Mouse (Mus musculus) myocyte (in vitro differentiated cells): ENCODE data around the gene Pvr. TPM values are rescaled to one million over a fixed set of nuclear protein-coding genes. Genes with fewer than 3 reads are reported as not detected.

Source experiments
- H3K27me3 ChIP-seq: one replicate; pipeline ENCODE4 v1.6.1; 2011; ENCODE audit not compliant: control insufficient read depth, insufficient read depth, insufficient read length
- H3K36me3 ChIP-seq: one replicate; pipeline ENCODE4 v1.6.1; 2011; ENCODE audit not compliant: control insufficient read depth, insufficient read depth
- H3K4me2 ChIP-seq: one replicate; pipeline ENCODE4 v1.6.1; 2011; ENCODE audit warnings: low read depth, control low read depth
- H3K4me3 ChIP-seq: one replicate; pipeline ENCODE4 v1.5.1; 2011; ENCODE audit warnings: mild to moderate bottlenecking, control low read depth, moderate library complexity
- H3K79me2 ChIP-seq: one replicate; pipeline ENCODE4 v1.6.1; 2011; ENCODE audit not compliant: control insufficient read depth, insufficient read depth
- H3ac ChIP-seq: one replicate; pipeline ENCODE4 v1.6.1; 2011; ENCODE audit not compliant: control insufficient read depth, insufficient read length
- CEBPB ChIP-seq: IDR thresholded peaks from 2 replicates; pipeline ENCODE4 v1.6.1; 2011; ENCODE audit warnings: mild to moderate bottlenecking, moderate library complexity; ENCODE audit not compliant: poor library complexity, insufficient read depth, severe bottlenecking
- E2F4 ChIP-seq: IDR thresholded peaks from one replicate; pipeline ENCODE4 v1.6.1; 2011; ENCODE audit warnings: mild to moderate bottlenecking, control low read depth, moderate library complexity; ENCODE audit not compliant: insufficient read depth
- MAX ChIP-seq: IDR thresholded peaks from one replicate; pipeline ENCODE4 v1.6.1; 2011; ENCODE audit warnings: low read depth, mild to moderate bottlenecking, control low read depth
- MYOD1 ChIP-seq, 3 experiments: IDR thresholded peaks; one replicate each; pipeline ENCODE4 v1.6.1; 2011; ENCODE audit warnings: control low read depth in 2 of 3, low read depth in 2 of 3, mild to moderate bottlenecking in 2 of 3, moderate library complexity in 1 of 3; ENCODE audit not compliant: insufficient read length in 2 of 3, control insufficient read depth in 1 of 3
- MYOG ChIP-seq, 3 experiments: IDR thresholded peaks; one replicate each; pipeline ENCODE4 v1.6.1; 2011; ENCODE audit warnings: control low read depth in 2 of 3, low read depth in 2 of 3, mild to moderate bottlenecking in 2 of 3; ENCODE audit not compliant: insufficient read length in 2 of 3, control insufficient read depth in 1 of 3, insufficient read depth in 1 of 3
- POLR2A ChIP-seq: IDR thresholded peaks from one replicate; pipeline ENCODE4 v1.6.1; 2011; ENCODE audit warnings: low read depth, mild to moderate bottlenecking, control low read depth, moderate library complexity; ENCODE audit not compliant: insufficient read length
- POLR2AphosphoS2 ChIP-seq: IDR thresholded peaks from one replicate; pipeline ENCODE4 v1.6.1; 2011; ENCODE audit warnings: low read depth, control low read depth; ENCODE audit not compliant: insufficient read length
- REST ChIP-seq: IDR thresholded peaks from one replicate; pipeline ENCODE4 v1.6.1; 2011; ENCODE audit warnings: mild to moderate bottlenecking, control low read depth, moderate library complexity; ENCODE audit not compliant: insufficient read depth, insufficient read length
- SRF ChIP-seq: IDR thresholded peaks from one replicate; pipeline ENCODE4 v1.6.1; 2011; ENCODE audit warnings: low read depth; ENCODE audit not compliant: control insufficient read depth, insufficient read length
- TCF12 ChIP-seq: IDR thresholded peaks from one replicate; pipeline ENCODE4 v1.6.1; 2011; ENCODE audit warnings: mild to moderate bottlenecking, control low read depth; ENCODE audit not compliant: poor library complexity, insufficient read depth, severe bottlenecking
- TCF3 ChIP-seq: IDR thresholded peaks from one replicate; pipeline ENCODE4 v1.6.1; 2011; ENCODE audit warnings: low read depth, control low read depth; ENCODE audit not compliant: insufficient read length
- USF1 ChIP-seq: IDR thresholded peaks from one replicate; pipeline ENCODE4 v1.6.1; 2011; ENCODE audit warnings: low read depth, mild to moderate bottlenecking, control low read depth, moderate library complexity
- polyA plus RNA-seq: library from polyadenylated mRNA; unstranded; fragments of >200 nt; fragmentation: generic; extraction: Trizol; gene quantifications from one replicate; pipeline ENCODE4 v1.2.1, GENCODE M21; 2012; ENCODE audit warnings: missing spikeins

Pvr gene
- polyA plus RNA-seq, 1 experiment: 39.7 TPM

DNA sequence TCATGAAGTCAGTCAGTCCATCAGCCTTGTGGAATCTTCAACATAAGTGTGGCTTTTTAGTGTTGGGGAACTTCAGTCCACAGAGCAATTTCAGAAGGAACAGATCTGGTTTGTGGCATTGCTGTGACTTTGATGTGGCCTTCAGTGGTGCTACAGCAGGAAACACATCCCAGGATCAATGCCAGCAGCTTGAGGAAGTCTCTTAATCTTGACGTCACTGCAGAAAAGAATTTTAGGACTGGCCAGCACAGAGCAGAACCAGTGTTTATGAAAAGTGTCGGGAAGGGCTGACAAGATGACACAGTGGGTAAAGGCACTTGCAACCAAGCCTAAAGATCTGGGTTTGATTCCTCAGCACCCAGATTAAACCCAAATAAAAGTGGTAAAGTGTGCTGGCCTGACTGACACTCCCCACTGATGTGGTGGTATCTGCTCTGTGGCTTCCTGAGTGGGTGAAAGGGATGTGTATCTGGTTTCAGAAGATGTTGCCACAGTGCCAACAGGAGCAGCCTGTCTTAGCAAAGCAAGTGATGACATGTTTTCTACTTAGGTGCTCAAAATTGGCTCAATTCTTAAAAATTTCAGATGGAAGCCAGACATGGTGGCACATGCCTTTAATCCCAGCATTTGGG is 6.0 kb upstream of the Pvr start:
- Histone ChIP-seq H3K4me2 (no peak overlapping the region), H3K36me3 (no peaks in the 10 kb centered on the region), H3ac (no peak overlapping the region), H3K79me2 (no peaks in the 10 kb centered on the region), H3K27me3 (no peaks in the 10 kb centered on the region), H3K4me3 (no peak overlapping the region)
- TF ChIP-seq SRF (no peak), REST (no peak), CEBPB (no peak), MYOG (IDR thresholded peaks at IDR 0.05; ENCODE audit: control insufficient read depth in 1 of 3, insufficient read depth in 1 of 3, insufficient read length in 2 of 3, low read depth in 2 of 3) (no peak), TCF12 (no peak), MYOD1 (IDR thresholded peaks at IDR 0.05; ENCODE audit: control insufficient read depth in 1 of 3, insufficient read length in 2 of 3, low read depth in 2 of 3) (peak in 1 of 3 experiments; percentile 29)

DNA sequence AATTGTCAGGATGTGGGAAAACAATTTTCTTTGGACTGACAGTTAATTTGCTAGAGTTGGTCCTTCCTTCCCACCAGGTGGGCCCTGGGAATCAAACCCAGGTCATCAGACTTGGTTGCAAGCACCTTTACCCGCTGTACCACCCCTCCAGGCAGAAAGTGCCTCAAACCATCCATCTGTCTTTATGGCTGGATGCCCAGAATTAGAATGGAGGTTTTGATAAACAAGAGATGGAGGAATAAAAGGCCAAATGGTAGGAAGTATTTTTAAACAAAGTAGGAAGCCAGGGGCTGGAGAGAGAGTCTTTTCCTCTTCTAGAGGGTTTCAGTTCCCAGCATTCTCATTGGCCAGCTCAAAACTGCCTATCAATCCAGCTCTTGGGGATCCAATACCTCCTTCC is 4.4 kb upstream of the Pvr start:
- Histone ChIP-seq H3K27me3 (no peaks in the 10 kb centered on the region), H3K4me3 (no peak overlapping the region), H3ac (no peak overlapping the region), H3K36me3 (no peaks in the 10 kb centered on the region), H3K79me2 (no peaks in the 10 kb centered on the region), H3K4me2 (no peak overlapping the region)
- TF ChIP-seq E2F4 (no peak), MYOG (IDR thresholded peaks at IDR 0.05; ENCODE audit: control insufficient read depth in 1 of 3, insufficient read depth in 1 of 3, insufficient read length in 2 of 3, low read depth in 2 of 3) (no peak), USF1 (no peak), CEBPB (no peak), POLR2AphosphoS2 (no peak), TCF12 (no peak), TCF3 (no peak), MYOD1 (IDR thresholded peaks at IDR 0.05; ENCODE audit: control insufficient read depth in 1 of 3, insufficient read length in 2 of 3, low read depth in 2 of 3) (no peak), MAX (no peak), REST (no peak), POLR2A (no peak), SRF (no peak)

DNA sequence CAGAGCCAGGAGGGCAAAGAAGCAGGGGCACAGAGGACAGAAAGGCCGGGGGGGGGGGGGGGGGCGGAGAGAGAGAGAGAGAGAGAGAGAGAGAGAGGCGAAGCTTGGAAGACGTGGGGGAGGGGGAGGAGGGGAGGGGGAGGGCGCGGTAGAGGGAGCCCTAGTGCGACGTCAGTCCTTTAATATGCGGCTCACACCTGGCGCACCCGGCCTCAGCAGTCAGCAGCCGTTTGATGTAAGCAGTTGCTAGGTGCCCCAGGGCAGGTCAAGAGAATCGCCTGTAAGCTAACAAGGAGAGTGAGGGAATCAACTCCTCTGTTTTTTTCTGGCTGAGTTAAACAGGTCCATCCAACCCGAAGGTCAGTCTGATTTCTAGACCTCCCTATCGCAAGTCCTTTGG is 2.8 kb upstream of the Pvr start:
- H3K79me2 ChIP-seq: peaks cover 12% of the 10 kb centered on the region
- TF ChIP-seq USF1: no peak
- TF ChIP-seq TCF12: no peak
- no peak for TF ChIP-seq E2F4
- TF ChIP-seq POLR2A: no peak
- no peak for TF ChIP-seq MAX
- TF ChIP-seq REST: no peak
- no peaks in the 10 kb centered on the region for H3K36me3 ChIP-seq
- no peak overlapping the region for H3ac ChIP-seq
- H3K4me2 ChIP-seq: no peak overlapping the region
- H3K4me3 ChIP-seq: no peak overlapping the region
- no peaks in the 10 kb centered on the region for H3K27me3 ChIP-seq

DNA sequence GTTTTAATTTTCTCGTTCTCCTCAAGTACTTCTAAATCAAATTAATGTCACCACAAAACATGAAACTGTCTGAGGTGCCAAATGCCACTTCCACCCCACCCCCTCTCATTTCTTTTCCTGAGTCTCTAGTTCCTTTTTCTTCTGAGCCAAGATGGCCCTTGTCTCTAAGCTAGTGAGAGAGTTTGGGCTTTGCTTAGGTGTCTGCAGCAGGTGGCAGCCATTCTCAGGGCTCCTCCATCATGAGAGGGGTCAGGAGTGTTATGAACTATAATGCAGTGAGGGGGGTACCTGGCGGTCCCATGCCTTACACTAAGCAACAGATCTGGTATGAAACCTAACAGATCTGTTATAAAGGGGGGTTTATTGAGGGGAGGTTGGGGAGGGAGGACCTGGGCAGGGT is 2.4 kb upstream of the Pvr start:
- TF ChIP-seq REST (no peak), TCF12 (no peak), SRF (no peak), POLR2A (no peak), USF1 (no peak), E2F4 (no peak)
- H3K79me2 ChIP-seq: peaks cover 16% of the 10 kb centered on the region
- no peak overlapping the region for H3K4me2 ChIP-seq
- no peak overlapping the region for H3ac ChIP-seq
- H3K36me3 ChIP-seq: peaks cover 4% of the 10 kb centered on the region
- H3K27me3 ChIP-seq: no peaks in the 10 kb centered on the region
- H3K4me3 ChIP-seq: no peak overlapping the region

DNA sequence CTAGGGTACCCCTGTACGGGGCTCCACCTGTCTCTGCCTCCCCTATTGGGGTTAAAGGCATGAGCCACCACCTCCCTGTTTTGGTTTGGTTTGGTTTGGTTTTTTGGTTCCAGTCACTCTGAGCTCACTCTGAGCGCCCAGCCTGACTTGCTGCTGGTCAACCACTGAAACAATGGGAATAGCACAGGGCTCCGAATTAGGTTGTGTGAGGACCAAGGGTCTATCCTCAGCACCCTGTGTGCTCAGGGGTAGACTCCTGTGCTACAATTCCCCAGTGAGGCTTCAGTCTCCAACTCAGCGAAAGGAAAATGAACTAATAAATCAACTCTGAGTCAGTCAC is 824 bp downstream of the Pvr start:
- Histone ChIP-seq H3ac (no peak overlapping the region), H3K36me3 (peaks cover 33% of the 10 kb centered on the region), H3K4me3 (peak overlapping the region; percentile 86), H3K4me2 (peak overlapping the region; percentile 78), H3K27me3 (no peaks in the 10 kb centered on the region), H3K79me2 (peaks cover 29% of the 10 kb centered on the region)
- TF ChIP-seq TCF3: no peak
- TF ChIP-seq SRF: no peak
- TF ChIP-seq CEBPB: no peak
- TF ChIP-seq MYOG (IDR thresholded peaks at IDR 0.05; ENCODE audit: control insufficient read depth in 1 of 3, insufficient read depth in 1 of 3, insufficient read length in 2 of 3, low read depth in 2 of 3): no peak
- TF ChIP-seq MAX: no peak
- TF ChIP-seq REST: no peak
- TF ChIP-seq POLR2A: no peak
- TF ChIP-seq POLR2AphosphoS2: no peak
- no peak for TF ChIP-seq MYOD1 (IDR thresholded peaks at IDR 0.05; ENCODE audit: control insufficient read depth in 1 of 3, insufficient read length in 2 of 3, low read depth in 2 of 3)
- TF ChIP-seq E2F4: no peak
- no peak for TF ChIP-seq TCF12
